Mouse (Mus musculus) forebrain, postnatal 0 days (tissue): ENCODE measurements around the gene Nbea. TPM values are rescaled to one million over a fixed set of nuclear protein-coding genes. Genes with fewer than 3 reads are reported as not detected.

Experiments used
- ATAC-seq: fragments of 200-750 bp; cut with Nextera tagmentation; 2 replicates; pipeline ENCODE4 v1.8.0; 2017; ENCODE audit warnings: mild to moderate bottlenecking, moderate library complexity
- DNase-seq: peaks from one replicate; pipeline ENCODE4 v3.0.0-alpha.2; 2015
- H3K27ac ChIP-seq: fragments of 300-500 bp; sonication (generic); 2 replicates; pipeline ENCODE4 v1.5.1; 2014; ENCODE audit warnings: low read depth, mild to moderate bottlenecking, antibody characterized with exemption, low read length, moderate library complexity, mixed read lengths
- H3K27me3 ChIP-seq: fragments of 300-500 bp; sonication (generic); 2 replicates; pipeline ENCODE4 v1.6.1; 2014; ENCODE audit warnings: mild to moderate bottlenecking, low read length, mixed read lengths; ENCODE audit not compliant: insufficient read depth
- H3K36me3 ChIP-seq: fragments of 300-500 bp; sonication (generic); 2 replicates; pipeline ENCODE4 v1.6.1; 2014; ENCODE audit warnings: mild to moderate bottlenecking, moderate library complexity; ENCODE audit not compliant: insufficient read depth
- H3K4me1 ChIP-seq: fragments of 300-500 bp; sonication (generic); 2 replicates; pipeline ENCODE4 v1.6.1; 2014; ENCODE audit warnings: antibody characterized with exemption; ENCODE audit not compliant: insufficient read depth
- H3K4me2 ChIP-seq: fragments of 300-500 bp; sonication (generic); 2 replicates; pipeline ENCODE4 v1.6.1; 2014; ENCODE audit warnings: low read depth, mild to moderate bottlenecking, moderate library complexity
- H3K4me3 ChIP-seq: fragments of 300-500 bp; sonication (generic); 2 replicates; pipeline ENCODE4 v1.5.1; 2014; ENCODE audit warnings: low read depth, low read length, mixed read lengths
- H3K9ac ChIP-seq: fragments of 300-500 bp; sonication (generic); 2 replicates; pipeline ENCODE4 v1.6.1; 2014; ENCODE audit warnings: mild to moderate bottlenecking
- H3K9me3 ChIP-seq: fragments of 300-500 bp; sonication (generic); 2 replicates; pipeline ENCODE4 v1.6.1; 2016; ENCODE audit warnings: low read length
- CTCF ChIP-seq: sonication (generic); IDR thresholded peaks from 2 replicates; pipeline ENCODE4 v1.5.1; 2016; ENCODE audit warnings: antibody characterized with exemption, control low read depth, low read depth
- WGBS: fragments of 180-500 bp; shearing (Covaris S2); extraction: QIAGEN DNeasy Blood & Tissue Kit; methylation state at CpG from one replicate; pipeline ENCODE4 v1.1.7; 2014; 5-methylcytosine and 5-hydroxymethylcytosine counted together
- polyA plus RNA-seq: library from polyadenylated mRNA; unstranded; fragments of >200 nt; fragmentation: Nextera tagmentation; extraction: Ambion mirVana; gene quantifications from 2 replicates; pipeline ENCODE4 v1.2.1, GENCODE M21; 2015
- total RNA-seq: library from RNA; depleted of rRNA; stranded (reverse); fragments of >200 nt; gene quantifications from 2 replicates; pipeline ENCODE4 v1.2.3, GENCODE M21; 2014

Gene Nbea
- total and polyA plus RNA-seq, 2 experiments from 2014 or later: 42.3 to 198 TPM

GRCm38 (mm10) chr3:55733665-55734064 is 449.8 kb downstream of the Nbea start:
- Histone ChIP-seq H3K4me2 (no peak overlapping the region), H3K27ac (no peak overlapping the region), H3K27me3 (no peaks in the 10 kb centered on the region), H3K4me1 (no peaks in the 10 kb centered on the region), H3K9ac (no peak overlapping the region), H3K36me3 (no peaks in the 10 kb centered on the region), H3K4me3 (no peak overlapping the region), H3K9me3 (no peaks in the 10 kb centered on the region)
- DNase-seq (no peak), ATAC-seq (no peak)
- no peak for TF ChIP-seq CTCF
- 61% methylated on average over 6 of the region's 6 CpGs for WGBS

GRCm38 (mm10) chr3:55730549-55730948 is 453.0 kb downstream of the Nbea start:
- DNase-seq (no peak), ATAC-seq (no peak)
- no peaks in the 10 kb centered on the region for H3K36me3 ChIP-seq
- WGBS: 63% methylated on average over 5 of the region's 5 CpGs
- H3K27me3 ChIP-seq: no peaks in the 10 kb centered on the region
- no peaks in the 10 kb centered on the region for H3K9me3 ChIP-seq
- no peak overlapping the region; the same call in 1 of the 2 replicates for H3K9ac ChIP-seq
- no peak for TF ChIP-seq CTCF
- no peak overlapping the region for H3K27ac ChIP-seq
- H3K4me2 ChIP-seq: no peak overlapping the region
- H3K4me1 ChIP-seq: no peaks in the 10 kb centered on the region
- H3K4me3 ChIP-seq: no peak overlapping the region

DNA sequence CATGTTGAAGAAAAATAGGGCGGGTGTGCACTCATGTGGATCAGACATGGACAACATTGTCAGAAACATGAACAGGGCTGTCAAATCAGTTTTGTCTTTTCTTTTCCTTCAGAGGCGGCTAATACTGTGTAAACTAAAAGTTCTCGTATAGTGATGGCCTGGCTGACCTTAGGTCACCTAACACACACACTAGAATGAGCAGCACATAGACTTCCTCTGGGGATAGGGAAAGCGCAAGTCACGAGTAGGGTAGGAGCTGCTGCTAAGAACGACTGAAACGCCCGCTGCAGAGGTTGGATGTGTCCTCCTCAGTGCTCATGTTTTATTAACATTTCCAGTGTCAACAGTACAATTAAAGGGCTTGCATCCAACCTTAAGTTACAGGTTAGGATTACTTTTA is 453.4 kb downstream of the Nbea start:
- ATAC-seq (no peak), DNase-seq (no peak)
- H3K27me3 ChIP-seq: no peaks in the 10 kb centered on the region
- H3K9me3 ChIP-seq: no peaks in the 10 kb centered on the region
- no peak overlapping the region for H3K9ac ChIP-seq
- H3K36me3 ChIP-seq: no peaks in the 10 kb centered on the region
- WGBS: 74% methylated on average over 8 of the region's 8 CpGs
- no peaks in the 10 kb centered on the region for H3K4me1 ChIP-seq
- H3K4me3 ChIP-seq: no peak overlapping the region
- H3K27ac ChIP-seq: no peak overlapping the region
- no peak for TF ChIP-seq CTCF
- H3K4me2 ChIP-seq: no peak overlapping the region

- Histone ChIP-seq H3K9me3 (no peaks in the 10 kb centered on the region), H3K4me1 (peaks cover 4% of the 10 kb centered on the region; the same call in 1 of the 2 replicates), H3K4me2 (no peak overlapping the region), H3K4me3 (no peak overlapping the region), H3K9ac (no peak overlapping the region), H3K27me3 (no peaks in the 10 kb centered on the region), H3K27ac (no peak overlapping the region), H3K36me3 (peaks cover 21% of the 10 kb centered on the region)
- DNase-seq (peak; percentile 18), ATAC-seq (peak; percentile 25; the same call in 1 of the 2 replicates)
- WGBS: 30% methylated on average over 6 of the region's 6 CpGs
- TF ChIP-seq CTCF: no peak
Observed at GRCm38 (mm10) chr3:55714260-55714659, 469.2 kb downstream of the Nbea start.

- WGBS: 66% methylated on average over 3 of the region's 3 CpGs
- Histone ChIP-seq H3K27ac (no peak overlapping the region), H3K27me3 (no peaks in the 10 kb centered on the region), H3K36me3 (peaks cover 18% of the 10 kb centered on the region), H3K4me2 (no peak overlapping the region), H3K4me1 (peaks cover 4% of the 10 kb centered on the region; the same call in 1 of the 2 replicates), H3K9ac (no peak overlapping the region), H3K4me3 (no peak overlapping the region), H3K9me3 (no peaks in the 10 kb centered on the region)
- no peak for ATAC-seq
- no peak for DNase-seq
- no peak for TF ChIP-seq CTCF
Observed at GRCm38 (mm10) chr3:55713856-55714255, 469.6 kb downstream of the Nbea start.

- ATAC-seq (no peak), DNase-seq (no peak)
- no peak for TF ChIP-seq CTCF
- H3K9me3 ChIP-seq: no peaks in the 10 kb centered on the region
- no peak overlapping the region for H3K4me3 ChIP-seq
- H3K4me1 ChIP-seq: peaks cover 4% of the 10 kb centered on the region; the same call in 1 of the 2 replicates
- no peaks in the 10 kb centered on the region for H3K27me3 ChIP-seq
- no peak overlapping the region for H3K4me2 ChIP-seq
- WGBS: 94% methylated on average over 4 of the region's 4 CpGs
- no peak overlapping the region for H3K9ac ChIP-seq
- peaks cover 13% of the 10 kb centered on the region for H3K36me3 ChIP-seq
- no peak overlapping the region for H3K27ac ChIP-seq
Observed at GRCm38 (mm10) chr3:55710300-55710699, 473.2 kb downstream of the Nbea start.

DNA sequence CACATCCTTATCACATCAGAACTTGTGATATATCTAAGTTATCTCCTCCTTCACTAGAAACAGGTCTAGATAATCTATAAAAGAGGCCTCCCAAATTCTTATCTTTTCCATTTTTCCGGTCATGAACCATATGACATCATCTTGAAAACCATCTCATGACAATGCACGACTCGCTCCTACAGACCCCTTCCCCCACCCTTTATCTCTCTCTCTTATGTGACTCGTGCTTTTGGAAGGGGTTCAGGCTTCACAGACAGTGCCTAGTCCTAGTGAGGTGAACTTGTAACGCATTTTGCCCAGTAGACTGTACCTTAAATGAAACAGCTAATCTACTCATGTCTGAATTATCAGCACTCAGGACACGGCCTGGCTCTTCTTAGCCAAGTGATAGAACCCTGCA is 481.9 kb downstream of the Nbea start:
- DNase-seq (no peak), ATAC-seq (no peak)
- TF ChIP-seq CTCF: no peak
- Histone ChIP-seq H3K4me3 (no peak overlapping the region), H3K9ac (no peak overlapping the region), H3K27me3 (no peaks in the 10 kb centered on the region), H3K9me3 (no peaks in the 10 kb centered on the region), H3K27ac (no peak overlapping the region), H3K4me1 (no peaks in the 10 kb centered on the region), H3K36me3 (0 out of 2 replicates have a peak, but pooled peaks cover 7% of the 10 kb centered on the region), H3K4me2 (no peak overlapping the region)
- WGBS: 88% methylated on average over 6 of the region's 6 CpGs

GRCm38 (mm10) chr3:55697174-55697573 is 486.3 kb downstream of the Nbea start:
- ATAC-seq: no peak
- DNase-seq: no peak
- WGBS: 95% methylated on average over 2 of the region's 2 CpGs
- H3K27me3 ChIP-seq: no peaks in the 10 kb centered on the region
- no peaks in the 10 kb centered on the region for H3K9me3 ChIP-seq
- H3K27ac ChIP-seq: no peak overlapping the region
- peaks cover 7% of the 10 kb centered on the region for H3K36me3 ChIP-seq
- no peaks in the 10 kb centered on the region for H3K4me1 ChIP-seq
- no peak for TF ChIP-seq CTCF
- H3K4me2 ChIP-seq: no peak overlapping the region
- H3K4me3 ChIP-seq: no peak overlapping the region
- H3K9ac ChIP-seq: no peak overlapping the region
